Mouse (Mus musculus) intestine, embryonic 14.5 days (tissue): ENCODE results near the gene Pinlyp. TPM values are rescaled to one million over a fixed set of nuclear protein-coding genes. Genes with fewer than 3 reads are reported as not detected.

Experiments
- ATAC-seq: fragments of 200-750 bp; cut with Nextera tagmentation; replicated peaks from 2 replicates; pipeline ENCODE4 v1.8.0; 2017; ENCODE audit warnings: low read depth, moderate number of reproducible peaks, moderate TSS enrichment, moderate library complexity; ENCODE audit not compliant: low FRiP score, low TSS enrichment
- DNase-seq: peaks from one replicate; pipeline ENCODE4 v3.0.0-alpha.2; 2018; ENCODE audit warnings: low spot score
- H3K27ac ChIP-seq: fragments of 300-500 bp; sonication (generic); 2 replicates; pipeline ENCODE4 v1.5.1; 2014; ENCODE audit warnings: low read depth, mild to moderate bottlenecking, control low read depth
- H3K27me3 ChIP-seq: fragments of 300-500 bp; sonication (generic); replicated peaks from 2 replicates; pipeline ENCODE4 v1.6.1; 2014; ENCODE audit warnings: low read length, control low read depth; ENCODE audit not compliant: control insufficient read depth, insufficient read depth
- H3K36me3 ChIP-seq: fragments of 300-500 bp; sonication (generic); 2 replicates; pipeline ENCODE4 v1.6.1; 2014; ENCODE audit warnings: low read length, control low read depth; ENCODE audit not compliant: control insufficient read depth, insufficient read depth
- H3K4me1 ChIP-seq: fragments of 300-500 bp; sonication (generic); replicated peaks from 2 replicates; pipeline ENCODE4 v1.6.1; 2014; ENCODE audit warnings: low read length, control low read depth, mixed read lengths; ENCODE audit not compliant: control insufficient read depth, insufficient read depth
- H3K4me2 ChIP-seq: fragments of 300-500 bp; sonication (generic); 2 replicates; pipeline ENCODE4 v1.6.1; 2014; ENCODE audit warnings: low read length
- H3K4me3 ChIP-seq: fragments of 300-500 bp; sonication (generic); 2 replicates; pipeline ENCODE4 v1.5.1; 2014; ENCODE audit warnings: low read depth, low read length, control low read depth, mixed read lengths
- H3K9ac ChIP-seq: fragments of 300-500 bp; sonication (generic); 2 replicates; pipeline ENCODE4 v1.6.1; 2014; ENCODE audit warnings: mild to moderate bottlenecking, low read length
- H3K9me3 ChIP-seq: fragments of 300-500 bp; sonication (generic); 2 replicates; pipeline ENCODE4 v1.6.1; 2016; ENCODE audit warnings: low read length, control low read depth; ENCODE audit not compliant: control insufficient read depth
- WGBS: fragments of 180-500 bp; shearing (Covaris S2); extraction: QIAGEN DNeasy Blood & Tissue Kit; methylation state at CpG from one replicate; pipeline ENCODE4 v1.1.7; 2014; 5-methylcytosine and 5-hydroxymethylcytosine counted together
- polyA plus RNA-seq: library from polyadenylated mRNA; unstranded; fragments of >200 nt; fragmentation: Nextera tagmentation; extraction: Ambion mirVana; gene quantifications from 2 replicates; pipeline ENCODE4 v1.2.1, GENCODE M21; 2014

The Pinlyp gene
- polyA plus RNA-seq, 1 experiment from 2014 or later, result not detected

DNA sequence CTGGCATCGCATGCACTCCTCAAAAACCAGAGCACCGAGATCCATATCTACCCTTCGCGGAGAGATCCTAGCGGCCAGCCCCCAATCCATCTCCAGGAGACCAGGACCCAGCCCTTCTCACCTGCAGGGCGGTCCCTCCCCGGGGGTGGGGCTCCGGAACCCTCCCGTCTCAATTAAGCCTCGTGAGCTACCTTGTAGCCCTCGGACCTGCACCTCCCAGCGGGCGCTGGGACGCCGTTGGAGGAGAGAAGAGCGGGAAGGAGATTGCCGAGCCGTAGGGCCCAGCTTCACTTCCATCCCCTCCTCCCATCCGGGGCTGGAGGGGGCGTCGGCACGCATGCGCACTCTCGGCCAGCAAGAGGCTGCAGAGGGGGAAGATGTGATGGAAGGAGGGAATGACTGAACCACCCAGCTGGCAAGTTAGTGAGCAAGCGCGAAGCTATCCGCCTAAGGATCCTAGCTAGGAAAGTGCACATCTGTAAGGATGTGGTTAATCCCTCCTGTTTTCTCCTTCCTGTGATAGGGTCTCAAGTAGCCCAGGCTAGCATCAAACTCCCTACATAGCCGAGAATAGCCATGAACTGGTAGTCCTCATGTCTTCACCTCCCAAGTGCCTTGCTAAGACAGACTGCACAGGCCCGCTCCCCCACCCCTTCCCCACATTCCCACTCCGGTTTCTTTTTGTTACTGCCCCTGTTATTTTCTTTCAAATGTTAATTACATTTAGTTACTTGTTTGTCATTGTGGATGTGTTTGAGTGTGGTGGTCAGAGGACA is 41.6 kb upstream of the Pinlyp start, which contains the start of the genes Ethe1 and Zfp575:
Ethe1 (plus strand) TSS at position 214 of the 776 bp plus-strand sequence.
Zfp575 (minus strand) TSS at position 312 of the 776 bp plus-strand sequence.
- WGBS, result 6% methylated on average over 29 of the region's 30 CpGs
- Histone ChIP-seq H3K9ac (peak within 1 kb of the TSS; percentile 58), H3K36me3 (no peaks in the 10 kb centered on the region), H3K27ac (peak within 1 kb of the TSS; percentile 27; the same call in 1 of the 2 replicates), H3K27me3 (peaks cover 22% of the 10 kb centered on the region), H3K4me3 (peak within 1 kb of the TSS; percentile 55), H3K4me1 (no peaks in the 10 kb centered on the region; the same call in 1 of the 2 replicates), H3K9me3 (0 out of 2 replicates have a peak, but pooled peaks cover 4% of the 10 kb centered on the region), H3K4me2 (peak within 1 kb of the TSS; percentile 76)
- ATAC-seq (peak; percentile 44), DNase-seq (peak; percentile 84)

DNA sequence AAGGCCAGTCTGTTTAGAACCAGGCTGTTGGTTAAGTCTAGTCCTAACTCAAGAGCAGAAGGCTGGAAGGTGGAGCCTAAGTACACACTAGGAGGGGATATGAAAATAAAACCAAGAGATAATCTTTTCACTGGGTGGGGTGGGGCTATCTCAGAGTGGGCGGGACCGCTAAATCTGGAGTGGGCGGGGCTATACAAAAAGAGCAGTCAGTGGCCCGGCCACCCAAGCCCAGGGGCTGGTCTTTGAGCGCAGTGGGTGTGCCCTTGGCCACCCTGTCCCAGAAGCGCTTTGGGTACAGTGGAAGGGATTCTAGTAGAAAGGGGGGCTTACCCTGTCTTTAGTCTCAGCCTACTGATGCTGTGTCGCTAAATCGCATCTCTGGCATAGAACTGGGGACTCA is 40.9 kb upstream of the Pinlyp start:
- WGBS, result 12% methylated on average over 8 of the region's 8 CpGs
- peak; percentile 70 for ATAC-seq
- Histone ChIP-seq H3K36me3 (no peaks in the 10 kb centered on the region), H3K9me3 (0 out of 2 replicates have a peak, but pooled peaks cover 4% of the 10 kb centered on the region), H3K9ac (peak overlapping the region; percentile 58; the same call in 1 of the 2 replicates), H3K27ac (peak overlapping the region; percentile 27; the same call in 1 of the 2 replicates), H3K4me1 (no peaks in the 10 kb centered on the region; the same call in 1 of the 2 replicates), H3K27me3 (peaks cover 22% of the 10 kb centered on the region), H3K4me3 (peak overlapping the region; percentile 55), H3K4me2 (peak overlapping the region; percentile 76)
- no peak for DNase-seq

DNA sequence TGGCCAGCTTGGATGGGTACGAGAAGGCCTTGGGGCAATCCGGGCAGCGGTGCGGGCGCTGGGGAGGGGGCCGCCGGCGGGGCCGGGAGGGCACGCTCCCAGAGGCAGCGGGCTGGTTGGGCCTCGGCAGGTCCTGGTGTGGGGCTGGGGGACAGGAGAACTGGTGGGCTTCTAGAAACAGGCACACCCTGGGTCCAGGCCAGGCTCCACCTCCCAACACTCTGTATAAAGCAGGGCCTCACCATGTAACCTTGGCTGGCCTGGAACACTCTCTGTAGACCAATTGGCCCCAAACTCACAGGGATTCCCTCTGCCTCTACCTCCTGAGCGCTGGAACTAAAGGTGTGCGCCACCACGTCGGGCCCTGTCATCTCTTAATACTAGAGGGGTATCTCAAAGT is 40.1 kb upstream of the Pinlyp start:
- Histone ChIP-seq H3K27me3 (peaks cover 22% of the 10 kb centered on the region), H3K36me3 (no peaks in the 10 kb centered on the region), H3K27ac (no peak overlapping the region), H3K4me2 (no peak overlapping the region), H3K9ac (no peak overlapping the region), H3K4me1 (no peaks in the 10 kb centered on the region; the same call in 1 of the 2 replicates), H3K9me3 (0 out of 2 replicates have a peak, but pooled peaks cover 4% of the 10 kb centered on the region), H3K4me3 (no peak overlapping the region)
- DNase-seq (no peak), ATAC-seq (no peak; the same call in 1 of the 2 replicates)
- WGBS, result 48% methylated on average over 16 of the region's 16 CpGs

DNA sequence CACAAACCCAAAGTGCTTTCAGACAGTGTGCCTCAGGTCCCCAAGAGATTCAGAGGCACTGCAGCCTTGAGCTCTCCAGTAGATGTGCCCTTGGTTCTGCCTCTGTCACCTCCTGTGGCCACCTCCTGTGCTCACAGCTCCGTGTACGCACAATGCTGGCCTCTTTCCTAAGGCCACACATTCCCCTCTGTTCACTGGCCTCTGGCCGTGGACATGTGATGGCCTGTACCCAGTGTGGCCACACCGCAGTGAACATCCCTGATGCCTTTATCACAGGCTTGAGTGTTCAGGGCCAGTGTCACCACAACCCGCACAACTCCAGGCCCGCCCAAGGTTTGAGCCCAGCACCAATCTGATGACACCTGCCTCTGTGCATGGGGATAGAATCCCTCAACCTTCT is 39.0 kb upstream of the Pinlyp start:
- DNase-seq (no peak), ATAC-seq (no peak)
- Histone ChIP-seq H3K9ac (no peak overlapping the region), H3K27ac (no peak overlapping the region), H3K27me3 (peaks cover 22% of the 10 kb centered on the region), H3K4me1 (no peaks in the 10 kb centered on the region; the same call in 1 of the 2 replicates), H3K9me3 (0 out of 2 replicates have a peak, but pooled peaks cover 4% of the 10 kb centered on the region), H3K4me2 (no peak overlapping the region), H3K4me3 (no peak overlapping the region), H3K36me3 (no peaks in the 10 kb centered on the region)
- WGBS, result 92% methylated on average over 6 of the region's 6 CpGs

DNA sequence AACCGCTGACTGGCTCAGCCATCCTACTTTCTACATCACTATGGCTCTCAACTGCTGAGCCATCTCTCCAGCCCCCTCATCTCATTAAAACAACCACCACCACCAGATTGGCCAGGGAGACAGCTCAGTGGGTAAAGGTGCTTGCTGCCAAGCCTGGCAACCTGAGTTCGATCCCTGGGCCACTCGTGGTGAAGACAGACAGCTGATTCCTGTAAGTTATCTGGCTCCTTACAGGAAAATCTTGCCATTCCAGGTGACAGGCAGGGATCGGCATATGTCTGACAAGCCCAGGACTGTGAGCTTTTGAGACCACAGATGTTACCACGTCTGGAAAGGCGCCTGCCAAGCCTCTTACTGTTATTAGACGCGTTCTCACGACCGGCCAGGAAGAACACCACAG is 31.9 kb upstream of the Pinlyp start:
- 88% methylated on average over 10 of the region's 10 CpGs for WGBS
- no peaks in the 10 kb centered on the region for H3K9me3 ChIP-seq
- peaks cover 7% of the 10 kb centered on the region; the same call in 1 of the 2 replicates for H3K36me3 ChIP-seq
- no peaks in the 10 kb centered on the region for H3K4me1 ChIP-seq
- H3K4me3 ChIP-seq, result no peak overlapping the region
- no peak overlapping the region for H3K9ac ChIP-seq
- H3K4me2 ChIP-seq, result no peak overlapping the region
- H3K27me3 ChIP-seq, result no peaks in the 10 kb centered on the region
- ATAC-seq (no peak), DNase-seq (no peak)
- H3K27ac ChIP-seq, result no peak overlapping the region

DNA sequence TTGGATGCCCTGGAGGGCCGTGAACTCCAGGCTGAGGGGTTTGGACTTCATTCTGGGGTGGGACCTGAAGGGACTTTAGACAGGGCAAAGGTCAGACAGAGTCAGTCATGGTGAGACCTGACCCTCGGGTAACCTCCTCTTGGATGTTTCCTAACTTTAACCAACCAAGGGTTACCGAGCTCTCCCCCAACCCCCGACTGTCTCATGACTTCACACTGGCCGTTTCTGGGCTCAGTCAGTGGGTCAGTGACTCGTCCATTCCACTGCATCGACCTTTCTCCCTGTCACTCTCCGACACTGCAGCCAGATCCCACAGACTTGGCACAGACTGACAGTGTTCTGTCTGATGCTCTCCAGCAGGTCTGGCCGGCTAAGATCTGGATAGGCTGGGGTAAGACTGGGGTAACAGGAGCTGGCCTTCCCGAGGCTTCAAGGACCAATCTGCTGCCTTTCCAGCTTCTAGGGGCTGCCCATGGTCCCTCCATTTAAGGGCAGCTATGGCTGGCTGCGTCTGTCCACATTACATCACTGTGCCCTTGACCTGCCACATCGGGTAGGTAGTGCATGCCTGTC is 28.4 kb upstream of the Pinlyp start:
- no peak for DNase-seq
- no peak overlapping the region for H3K4me3 ChIP-seq
- H3K36me3 ChIP-seq, result peaks cover 33% of the 10 kb centered on the region
- no peaks in the 10 kb centered on the region for H3K4me1 ChIP-seq
- no peaks in the 10 kb centered on the region for H3K9me3 ChIP-seq
- H3K4me2 ChIP-seq, result no peak overlapping the region
- H3K27me3 ChIP-seq, result no peaks in the 10 kb centered on the region
- no peak for ATAC-seq
- H3K9ac ChIP-seq, result no peak overlapping the region
- 67% methylated on average over 12 of the region's 12 CpGs for WGBS
- H3K27ac ChIP-seq, result no peak overlapping the region

DNA sequence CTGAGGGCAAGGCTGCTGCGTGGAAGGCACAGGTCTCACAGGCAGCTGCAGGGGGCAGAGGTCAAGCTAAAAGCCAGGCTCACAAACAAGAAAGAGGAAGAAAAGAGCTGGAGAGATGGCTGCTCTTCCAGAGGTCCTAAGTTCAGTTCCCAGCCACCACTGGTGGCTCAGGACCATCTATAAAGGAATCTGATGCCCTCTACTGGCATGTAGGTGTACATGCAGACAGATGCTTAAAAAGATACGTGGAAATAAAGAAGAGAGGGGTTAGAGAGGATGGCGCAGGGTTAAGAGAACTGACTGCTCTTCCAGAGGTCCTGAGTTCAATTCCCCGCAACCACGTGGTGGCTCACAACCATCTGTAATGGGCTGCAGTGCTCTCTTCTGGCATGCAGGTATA is 26.5 kb upstream of the Pinlyp start:
- WGBS, result 60% methylated on average over 5 of the region's 5 CpGs
- no peaks in the 10 kb centered on the region for H3K4me1 ChIP-seq
- peaks cover 50% of the 10 kb centered on the region for H3K36me3 ChIP-seq
- no peak overlapping the region for H3K9ac ChIP-seq
- no peak overlapping the region for H3K4me3 ChIP-seq
- H3K9me3 ChIP-seq, result no peaks in the 10 kb centered on the region
- H3K4me2 ChIP-seq, result no peak overlapping the region
- DNase-seq, result no peak
- H3K27ac ChIP-seq, result no peak overlapping the region
- ATAC-seq, result no peak; the same call in 1 of the 2 replicates
- H3K27me3 ChIP-seq, result no peaks in the 10 kb centered on the region

DNA sequence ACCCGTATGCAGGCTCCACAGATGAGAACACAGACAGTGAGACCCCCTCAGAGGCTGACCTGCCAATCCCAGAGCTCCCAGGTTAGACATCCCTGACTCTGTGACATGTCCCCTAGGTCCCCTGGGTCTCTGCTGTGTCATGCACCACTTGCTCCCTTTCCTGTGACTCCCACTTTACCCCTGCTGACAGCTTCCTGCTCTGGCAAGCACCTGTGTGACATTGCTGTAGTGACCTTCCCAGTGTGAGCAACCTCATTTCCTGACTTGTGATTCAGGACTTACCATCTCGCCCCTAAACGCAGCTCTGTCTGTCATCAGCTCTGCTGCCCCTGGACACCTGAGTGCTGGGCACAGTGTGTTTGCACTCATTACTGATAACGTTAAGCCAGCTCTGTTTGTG is 25.2 kb upstream of the Pinlyp start:
- H3K27me3 ChIP-seq, result no peaks in the 10 kb centered on the region
- H3K4me3 ChIP-seq, result no peak overlapping the region
- no peak overlapping the region for H3K9ac ChIP-seq
- WGBS, result 74% methylated on average over 4 of the region's 4 CpGs
- H3K27ac ChIP-seq, result no peak overlapping the region
- ATAC-seq, result no peak
- peaks cover 64% of the 10 kb centered on the region for H3K36me3 ChIP-seq
- H3K4me1 ChIP-seq, result no peaks in the 10 kb centered on the region
- no peak overlapping the region for H3K4me2 ChIP-seq
- no peak for DNase-seq
- no peaks in the 10 kb centered on the region for H3K9me3 ChIP-seq
